In the genomic region with DNA sequence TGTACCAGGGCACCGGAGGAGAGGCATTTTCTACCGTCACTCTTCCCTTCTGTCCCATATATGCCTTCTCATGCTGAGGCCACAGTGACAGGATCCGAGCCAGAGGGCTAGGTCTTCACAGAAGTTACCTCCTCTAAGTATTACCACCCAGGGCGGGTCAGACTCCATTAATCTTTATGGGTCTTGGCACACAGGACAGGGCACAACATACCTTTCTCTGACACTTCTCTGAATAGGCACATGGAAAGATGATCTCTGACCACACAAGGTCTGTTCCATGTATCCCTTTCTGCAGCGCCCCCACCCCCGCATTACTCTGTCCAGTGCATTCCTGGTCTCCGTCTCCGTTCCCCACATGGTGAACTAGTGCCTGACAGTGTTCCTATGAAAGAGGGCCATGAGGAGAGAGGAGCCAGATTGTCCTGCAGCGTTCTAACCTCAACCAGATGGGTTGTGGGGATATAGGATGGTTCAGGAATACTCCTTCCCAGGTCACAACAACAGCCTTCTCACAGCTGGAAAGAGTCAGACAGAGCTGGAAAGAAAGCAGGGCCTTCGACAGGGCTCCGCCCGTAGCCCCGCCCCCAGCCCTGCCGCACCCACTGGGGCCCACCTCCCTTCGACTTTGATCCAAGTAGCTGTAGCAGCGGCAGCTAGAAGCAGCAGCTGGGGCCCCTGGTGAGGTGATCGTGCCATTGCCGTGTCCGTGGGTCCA, we compare ENCODE assay signal across 8 mouse cellular contexts. TPM values are rescaled to one million over a fixed set of nuclear protein-coding genes. Genes with fewer than 3 reads are reported as not detected.
DNase-seq lines count a peak whose midpoint lies in the region; ATAC-seq and TF ChIP-seq lines count a peak whose summit lies in the region.

A gene (plus strand): TSS at position 622 of the 715 bp plus-strand sequence.

- TF ChIP-seq CTCF in midbrain, postnatal 0 days (IDR thresholded peaks at IDR 0.05), result no peak

- WGBS in hindbrain, embryonic 12.5 days, result 19% methylated on average over 19 of the region's 19 CpGs
- WGBS in limb, embryonic 15.5 days, result 12% methylated on average over 19 of the region's 19 CpGs
- 24% methylated on average over 19 of the region's 19 CpGs for WGBS in midbrain, postnatal 0 days

- H3K4me3 ChIP-seq in hindbrain, embryonic 12.5 days, result peak within 1 kb of the TSS; percentile 27
- H3K4me3 ChIP-seq in limb, embryonic 15.5 days, result peak within 1 kb of the TSS; percentile 51
- H3K4me3 ChIP-seq in midbrain, postnatal 0 days (ENCODE audit: low read depth, low read length), result peak within 1 kb of the TSS; percentile 13; the same call in 1 of the 2 replicates

- H3K9me3 ChIP-seq in hindbrain, embryonic 12.5 days (replicated peaks), result no peaks in the 10 kb centered on the region
- H3K9me3 ChIP-seq in limb, embryonic 15.5 days, result no peaks in the 10 kb centered on the region
- no peaks in the 10 kb centered on the region for H3K9me3 ChIP-seq in midbrain, postnatal 0 days (ENCODE audit: low read length)

- H3K4me2 ChIP-seq in hindbrain, embryonic 12.5 days (replicated peaks), result peak within 1 kb of the TSS; percentile 57
- peak within 1 kb of the TSS; percentile 79 for H3K4me2 ChIP-seq in limb, embryonic 15.5 days
- peak within 1 kb of the TSS; percentile 39 for H3K4me2 ChIP-seq in midbrain, postnatal 0 days (ENCODE audit: low read depth, low read length, poor library complexity, severe bottlenecking)

- H3K27me3 ChIP-seq in hindbrain, embryonic 12.5 days, result peaks cover 39% of the 10 kb centered on the region
- peaks cover 4% of the 10 kb centered on the region; the same call in 1 of the 2 replicates for H3K27me3 ChIP-seq in limb, embryonic 15.5 days
- no peaks in the 10 kb centered on the region for H3K27me3 ChIP-seq in midbrain, postnatal 0 days (ENCODE audit: insufficient read depth, low read length)

- peak; percentile 43; the same call in 1 of the 2 replicates for ATAC-seq in hindbrain, embryonic 12.5 days (ENCODE audit: low FRiP score)
- peak; percentile 76 for ATAC-seq in limb, embryonic 15.5 days (ENCODE audit: insufficient number of reproducible peaks, low FRiP score, low TSS enrichment, low read depth)
- no peak for ATAC-seq in midbrain, postnatal 0 days (ENCODE audit: low FRiP score)
- ATAC-seq in cerebellum, adult (ENCODE audit: insufficient number of reproducible peaks, low FRiP score, low TSS enrichment), result no peak

- peak within 1 kb of the TSS; percentile 54 for H3K9ac ChIP-seq in hindbrain, embryonic 12.5 days
- peak within 1 kb of the TSS; percentile 37 for H3K9ac ChIP-seq in limb, embryonic 15.5 days
- H3K9ac ChIP-seq in midbrain, postnatal 0 days (replicated peaks; ENCODE audit: low read length, poor library complexity, severe bottlenecking), result 0 out of 2 replicates have a peak within 1 kb of the TSS, but pooled peaks have one; percentile 4

- peaks cover 28% of the 10 kb centered on the region for H3K4me1 ChIP-seq in hindbrain, embryonic 12.5 days
- H3K4me1 ChIP-seq in limb, embryonic 15.5 days, result peaks cover 64% of the 10 kb centered on the region
- peaks cover 5% of the 10 kb centered on the region; the same call in 1 of the 2 replicates for H3K4me1 ChIP-seq in midbrain, postnatal 0 days (ENCODE audit: insufficient read depth, low read length)

- no peak within 1 kb of the TSS for H3K27ac ChIP-seq in hindbrain, embryonic 12.5 days
- H3K27ac ChIP-seq in limb, embryonic 15.5 days, result peak within 1 kb of the TSS; percentile 82
- H3K27ac ChIP-seq in midbrain, postnatal 0 days (ENCODE audit: low read depth, low read length), result no peak within 1 kb of the TSS

- DNase-seq in 3134 (ENCODE audit: extremely low read depth, insufficient read length, low spot score), result peak; percentile 38
- DNase-seq in adrenal gland, postnatal 25 days, result peak; percentile 84
- peak; percentile 79 for DNase-seq in gastrocnemius, adult 18-20 months (ENCODE audit: low spot score)
- DNase-seq in midbrain, postnatal 0 days (ENCODE audit: low spot score), result no peak
- DNase-seq in thymus, postnatal 36 days, result peak; percentile 72 to 82

- peaks cover 9% of the 10 kb centered on the region; the same call in 1 of the 2 replicates for H3K36me3 ChIP-seq in hindbrain, embryonic 12.5 days
- 0 out of 2 replicates have a peak, but pooled peaks cover 6% of the 10 kb centered on the region for H3K36me3 ChIP-seq in limb, embryonic 15.5 days
- H3K36me3 ChIP-seq in midbrain, postnatal 0 days (ENCODE audit: insufficient read depth, low read length), result 0 out of 2 replicates have a peak, but pooled peaks cover 4% of the 10 kb centered on the region

RNA-seq across cellular contexts. Expression of the gene that starts here (rescaled TPM):
- 8.3 and 18.7 TPM in 2 replicates for total RNA-seq in adrenal gland, postnatal 25 days (2021)
- under 1 TPM; 0.39 to 0.52 TPM for total RNA-seq in gastrocnemius, adult 18-20 months (2021)
- 2.0 and 2.3 TPM in 2 replicates for polyA plus RNA-seq in hindbrain, embryonic 12.5 days (2016; fragmentation: Nextera tagmentation; extraction: Ambion mirVana)
- polyA plus RNA-seq in limb, embryonic 15.5 days (2015; fragmentation: Nextera tagmentation; extraction: Ambion mirVana), result 7.0 and 10.3 TPM in 2 replicates
- 1.2 and 1.8 TPM in 2 replicates for total RNA-seq in midbrain, postnatal 0 days (2014; rRNA removed)
- 1.1 and 1.2 TPM in 2 replicates for polyA plus RNA-seq in midbrain, postnatal 0 days (2015; fragmentation: Nextera tagmentation; extraction: Ambion mirVana)

Comparison
In these comparisons a context has a peak if more than half of its experiments do, and no peak if none do; other contexts are left out.
1. Peak in DNase-seq in gastrocnemius, adult 18-20 months; RNA of the gene not detected or under 1 TPM.
2. ATAC-seq: peak in hindbrain, embryonic 12.5 days (single experiment) and limb, embryonic 15.5 days (single experiment); none in midbrain, postnatal 0 days (single experiment) and cerebellum, adult (single experiment).
3. H3K9ac ChIP-seq: peak in every context shown above with its lines; median percentile 54 in hindbrain, embryonic 12.5 days; 37 in limb, embryonic 15.5 days; 4 in midbrain, postnatal 0 days.
4. Peak in every context shown above with its lines, with median percentiles within 50 percentile points of each other: H3K4me2 ChIP-seq and H3K4me3 ChIP-seq.